Mouse (Mus musculus): ENCODE measurements around the gene Ano6. TPM values are rescaled to one million over a fixed set of nuclear protein-coding genes. Genes with fewer than 3 reads are reported as not detected.

Ano6 gene
- polyA plus RNA-seq, 1 experiment from 2014 or later, result 23.9 TPM

DNA sequence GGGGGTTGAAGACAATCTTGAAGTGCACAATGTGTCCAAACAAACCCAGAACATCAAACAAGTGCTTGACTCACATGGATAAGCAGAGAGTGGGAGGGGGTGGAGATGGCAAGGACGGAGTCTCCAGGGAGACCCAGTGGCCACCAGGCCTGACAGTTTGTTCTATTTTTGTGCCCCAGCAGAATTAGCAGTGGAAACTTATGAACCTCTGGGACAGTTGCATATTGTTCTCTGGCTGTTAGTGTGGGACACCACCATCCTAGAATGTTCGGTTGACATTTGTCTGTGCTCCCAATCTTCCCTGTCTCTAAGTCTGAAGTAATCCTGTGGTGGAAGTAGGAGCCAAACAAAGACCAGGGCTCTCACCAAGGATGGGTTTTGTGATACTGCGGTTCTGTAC is 124.3 kb downstream of the Ano6 start:
- no peaks in the 10 kb centered on the region for H3K9me3 ChIP-seq (ENCODE audit: control insufficient read depth)
- H3K4me3 ChIP-seq (ENCODE audit: low read depth, low read length), result no peak overlapping the region
- no peaks in the 10 kb centered on the region for H3K27me3 ChIP-seq (replicated peaks; ENCODE audit: control insufficient read depth, insufficient read depth, low read length)
- no peak overlapping the region for H3K27ac ChIP-seq (ENCODE audit: low read depth, low read length)
- peaks cover 13% of the 10 kb centered on the region for H3K4me1 ChIP-seq (replicated peaks; ENCODE audit: control insufficient read depth, insufficient read depth, low read length)
- no peak for TF ChIP-seq CTCF (IDR thresholded peaks at IDR 0.05; ENCODE audit: low read depth)
- H3K9ac ChIP-seq (ENCODE audit: low read depth, low read length), result no peak overlapping the region
- 84% methylated on average over 3 of the region's 3 CpGs for WGBS
- no peak for ATAC-seq
- peaks cover 44% of the 10 kb centered on the region for H3K36me3 ChIP-seq (ENCODE audit: control insufficient read depth, insufficient read depth)
- no peak overlapping the region for H3K4me2 ChIP-seq (replicated peaks; ENCODE audit: low read depth)

GRCm38 (mm10) chr15:95915477-95915876 is 124.8 kb downstream of the Ano6 start:
- no peak overlapping the region for H3K9ac ChIP-seq (ENCODE audit: low read depth, low read length)
- peaks cover 44% of the 10 kb centered on the region for H3K36me3 ChIP-seq (ENCODE audit: control insufficient read depth, insufficient read depth)
- no peak for ATAC-seq
- H3K27me3 ChIP-seq (replicated peaks; ENCODE audit: control insufficient read depth, insufficient read depth, low read length), result no peaks in the 10 kb centered on the region
- peaks cover 13% of the 10 kb centered on the region for H3K4me1 ChIP-seq (replicated peaks; ENCODE audit: control insufficient read depth, insufficient read depth, low read length)
- 94% methylated on average over 3 of the region's 3 CpGs for WGBS
- no peak overlapping the region for H3K4me2 ChIP-seq (replicated peaks; ENCODE audit: low read depth)
- TF ChIP-seq CTCF (IDR thresholded peaks at IDR 0.05; ENCODE audit: low read depth), result no peak
- no peaks in the 10 kb centered on the region for H3K9me3 ChIP-seq (ENCODE audit: control insufficient read depth)
- no peak overlapping the region for H3K4me3 ChIP-seq (ENCODE audit: low read depth, low read length)
- no peak overlapping the region for H3K27ac ChIP-seq (ENCODE audit: low read depth, low read length)

GRCm38 (mm10) chr15:95917330-95917729 is 126.7 kb downstream of the Ano6 start:
- Histone ChIP-seq H3K4me1 (replicated peaks; ENCODE audit: control insufficient read depth, insufficient read depth, low read length) (peaks cover 1% of the 10 kb centered on the region; the same call in 1 of the 2 replicates), H3K4me3 (ENCODE audit: low read depth, low read length) (no peak overlapping the region), H3K9ac (ENCODE audit: low read depth, low read length) (no peak overlapping the region), H3K27me3 (replicated peaks; ENCODE audit: control insufficient read depth, insufficient read depth, low read length) (no peaks in the 10 kb centered on the region), H3K9me3 (ENCODE audit: control insufficient read depth) (no peaks in the 10 kb centered on the region), H3K27ac (ENCODE audit: low read depth, low read length) (no peak overlapping the region), H3K4me2 (replicated peaks; ENCODE audit: low read depth) (no peak overlapping the region), H3K36me3 (ENCODE audit: control insufficient read depth, insufficient read depth) (peaks cover 59% of the 10 kb centered on the region)
- no peak for TF ChIP-seq CTCF (IDR thresholded peaks at IDR 0.05; ENCODE audit: low read depth)
- no peak for ATAC-seq
- WGBS, result 84% methylated on average over 3 of the region's 3 CpGs

- ATAC-seq, result peak; percentile 33; the same call in 1 of the 2 replicates
- 44% methylated on average over 9 of the region's 9 CpGs for WGBS
- no peak overlapping the region for H3K9ac ChIP-seq (ENCODE audit: low read depth, low read length)
- H3K4me3 ChIP-seq (ENCODE audit: low read depth, low read length), result no peak overlapping the region
- H3K36me3 ChIP-seq (ENCODE audit: control insufficient read depth, insufficient read depth), result peaks cover 48% of the 10 kb centered on the region
- H3K27me3 ChIP-seq (replicated peaks; ENCODE audit: control insufficient read depth, insufficient read depth, low read length), result no peaks in the 10 kb centered on the region
- H3K27ac ChIP-seq (ENCODE audit: low read depth, low read length), result no peak overlapping the region
- no peak for TF ChIP-seq CTCF (IDR thresholded peaks at IDR 0.05; ENCODE audit: low read depth)
- no peaks in the 10 kb centered on the region for H3K9me3 ChIP-seq (ENCODE audit: control insufficient read depth)
- H3K4me1 ChIP-seq (replicated peaks; ENCODE audit: control insufficient read depth, insufficient read depth, low read length), result no peaks in the 10 kb centered on the region
- no peak overlapping the region for H3K4me2 ChIP-seq (replicated peaks; ENCODE audit: low read depth)
Measured at GRCm38 (mm10) chr15:95920047-95920446, 129.4 kb downstream of the Ano6 start.

- no peak overlapping the region for H3K9ac ChIP-seq (ENCODE audit: low read depth, low read length)
- ATAC-seq, result no peak
- H3K36me3 ChIP-seq (ENCODE audit: control insufficient read depth, insufficient read depth), result peaks cover 40% of the 10 kb centered on the region
- no peak for TF ChIP-seq CTCF (IDR thresholded peaks at IDR 0.05; ENCODE audit: low read depth)
- H3K4me3 ChIP-seq (ENCODE audit: low read depth, low read length), result no peak overlapping the region
- no peaks in the 10 kb centered on the region for H3K9me3 ChIP-seq (ENCODE audit: control insufficient read depth)
- no peaks in the 10 kb centered on the region for H3K4me1 ChIP-seq (replicated peaks; ENCODE audit: control insufficient read depth, insufficient read depth, low read length)
- no peaks in the 10 kb centered on the region for H3K27me3 ChIP-seq (replicated peaks; ENCODE audit: control insufficient read depth, insufficient read depth, low read length)
- 70% methylated on average over 3 of the region's 3 CpGs for WGBS
- no peak overlapping the region for H3K4me2 ChIP-seq (replicated peaks; ENCODE audit: low read depth)
- no peak overlapping the region for H3K27ac ChIP-seq (ENCODE audit: low read depth, low read length)
Measured at GRCm38 (mm10) chr15:95921072-95921471, 130.4 kb downstream of the Ano6 start.

GRCm38 (mm10) chr15:95921639-95922038 is 131.0 kb downstream of the Ano6 start:
- WGBS, result 100% methylated on average over 4 of the region's 4 CpGs

GRCm38 (mm10) chr15:95922558-95922957 is 131.9 kb downstream of the Ano6 start:
- no peaks in the 10 kb centered on the region for H3K27me3 ChIP-seq (replicated peaks; ENCODE audit: control insufficient read depth, insufficient read depth, low read length)
- no peaks in the 10 kb centered on the region for H3K4me1 ChIP-seq (replicated peaks; ENCODE audit: control insufficient read depth, insufficient read depth, low read length)
- H3K36me3 ChIP-seq (ENCODE audit: control insufficient read depth, insufficient read depth), result peaks cover 42% of the 10 kb centered on the region
- WGBS, result 94% methylated on average over 6 of the region's 6 CpGs
- no peak for TF ChIP-seq CTCF (IDR thresholded peaks at IDR 0.05; ENCODE audit: low read depth)
- H3K4me3 ChIP-seq (ENCODE audit: low read depth, low read length), result no peak overlapping the region
- H3K27ac ChIP-seq (ENCODE audit: low read depth, low read length), result no peak overlapping the region
- no peak for ATAC-seq
- no peak overlapping the region for H3K4me2 ChIP-seq (replicated peaks; ENCODE audit: low read depth)
- no peaks in the 10 kb centered on the region for H3K9me3 ChIP-seq (ENCODE audit: control insufficient read depth)
- no peak overlapping the region for H3K9ac ChIP-seq (ENCODE audit: low read depth, low read length)

More at GRCm38 (mm10) chr15:95921639-95922038, 131.0 kb downstream of the Ano6 start:
- no peaks in the 10 kb centered on the region for H3K4me1 ChIP-seq (replicated peaks; ENCODE audit: control insufficient read depth, insufficient read depth, low read length)
- H3K9me3 ChIP-seq (ENCODE audit: control insufficient read depth), result no peaks in the 10 kb centered on the region
- H3K9ac ChIP-seq (ENCODE audit: low read depth, low read length), result no peak overlapping the region
- H3K36me3 ChIP-seq (ENCODE audit: control insufficient read depth, insufficient read depth), result peaks cover 36% of the 10 kb centered on the region
- no peak overlapping the region for H3K4me3 ChIP-seq (ENCODE audit: low read depth, low read length)
- ATAC-seq, result no peak
- H3K27me3 ChIP-seq (replicated peaks; ENCODE audit: control insufficient read depth, insufficient read depth, low read length), result no peaks in the 10 kb centered on the region
- H3K4me2 ChIP-seq (replicated peaks; ENCODE audit: low read depth), result no peak overlapping the region
- TF ChIP-seq CTCF (IDR thresholded peaks at IDR 0.05; ENCODE audit: low read depth), result no peak
- no peak overlapping the region for H3K27ac ChIP-seq (ENCODE audit: low read depth, low read length)

Measured in intestine, postnatal 0 days (tissue).